Mouse (Mus musculus): ENCODE data around the gene Foxi3.

DNA sequence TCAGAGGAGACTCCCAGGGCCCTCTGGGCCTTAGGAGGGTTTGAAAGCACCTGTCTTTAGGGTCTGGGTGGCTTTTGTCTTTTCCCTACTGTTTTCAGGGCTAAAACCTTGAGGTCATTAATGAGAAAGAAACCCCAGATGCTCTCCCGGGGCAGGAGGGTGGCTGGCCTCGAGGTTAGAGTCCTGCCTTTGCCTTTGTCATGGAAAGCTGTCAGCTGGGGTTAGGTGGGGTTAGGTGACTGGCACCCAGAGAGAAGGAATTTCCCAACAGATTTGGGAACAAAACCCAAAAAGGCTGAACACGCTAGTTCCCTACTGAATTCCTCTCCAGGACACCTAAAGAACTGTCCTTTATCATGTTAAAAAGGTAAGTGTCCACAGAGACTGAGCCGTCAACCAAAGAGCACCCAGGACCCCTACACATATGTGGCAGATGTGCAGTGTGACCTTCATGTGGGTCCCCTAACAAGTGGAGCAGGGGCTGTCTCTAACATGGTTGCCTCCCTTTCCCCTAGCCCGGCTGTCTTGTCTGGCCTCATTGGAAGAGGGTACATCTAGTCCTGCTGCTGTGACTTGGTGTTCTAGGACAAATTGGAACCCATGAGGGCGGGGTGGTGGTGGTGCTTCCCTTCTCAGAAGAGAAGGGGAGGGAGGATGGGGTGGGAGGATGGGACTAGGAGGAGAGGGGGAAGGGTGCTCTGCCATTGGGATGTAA lies 7.9 kb downstream of the Foxi3 start:
- TF ChIP-seq TAL1 (IDR thresholded peaks at IDR 0.05; ENCODE audit: low read length), result no peak
- no peak for TF ChIP-seq GATA1 (IDR thresholded peaks at IDR 0.05; ENCODE audit: low read length)
